Mouse (Mus musculus): ENCODE measurements at regions not wholly inside any gene's neighbourhood (a gene's known extent, or its start where the extent isn't known, plus 50 kb on each side); places are given as distances from the start of the nearest gene placed in this dataset.

DNA sequence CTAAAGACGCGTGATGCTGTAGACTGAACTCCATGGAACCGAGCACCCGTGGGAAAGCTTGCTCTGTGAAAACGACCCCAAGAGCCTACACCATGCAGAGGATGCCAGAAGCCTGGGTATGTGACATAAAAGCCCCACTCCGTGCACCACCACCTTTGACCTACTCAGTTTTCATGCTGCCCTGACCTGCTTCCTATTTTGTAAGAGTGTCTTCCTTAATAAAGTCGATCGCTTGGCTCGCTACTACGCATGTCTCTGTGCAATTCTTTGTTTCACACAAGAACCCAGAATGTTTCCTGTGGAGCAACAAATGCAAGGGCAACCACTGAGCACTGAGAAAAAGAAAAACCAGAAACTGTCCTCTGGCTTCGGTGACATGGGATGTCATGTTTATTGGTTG, 60.5 kb downstream of the Sec61b start:
- no peak for DNase-seq (ENCODE audit: low spot score in 2 of 2)

DNA sequence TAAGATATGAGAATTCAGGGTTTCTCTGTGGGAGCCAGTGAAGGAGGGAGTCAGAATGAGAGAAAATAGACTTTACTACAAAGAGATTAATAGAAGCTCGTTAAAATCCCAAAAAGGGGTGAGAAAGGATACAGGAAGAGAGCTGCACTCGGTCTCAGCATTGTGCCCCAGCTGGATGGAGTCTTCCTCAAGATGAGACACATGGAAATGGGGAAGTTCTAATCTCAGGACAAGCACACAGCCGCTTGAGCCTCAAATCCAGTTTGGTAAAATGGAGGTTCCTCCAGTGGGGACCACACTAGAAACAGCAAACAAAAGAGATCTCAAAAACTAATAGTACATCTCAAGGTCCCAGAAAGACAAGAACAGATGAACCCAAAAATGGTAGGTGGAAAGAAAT, 93.2 kb downstream of the Sec61b start:
- DNase-seq (ENCODE audit: low spot score in 2 of 2) = no peak

DNA sequence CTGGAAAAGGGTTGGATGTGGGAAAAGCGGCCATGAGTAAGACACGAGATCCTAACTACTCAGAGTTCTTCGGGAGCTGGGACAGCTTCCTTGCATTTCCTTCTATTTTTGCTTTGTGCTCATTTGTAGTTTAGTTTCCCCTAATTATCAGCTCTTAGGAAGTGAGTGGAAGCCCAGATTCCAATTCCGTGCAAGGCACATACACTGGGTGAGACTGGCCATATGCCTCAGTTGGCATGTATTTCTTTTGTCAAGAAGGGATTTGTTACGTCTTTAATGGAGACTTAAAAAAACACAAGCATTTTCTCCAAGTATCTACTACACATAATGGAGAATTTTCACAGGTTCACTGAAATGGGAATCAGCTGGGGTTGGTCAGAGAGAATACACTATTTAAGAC, 96.4 kb downstream of the Sec61b start:
- DNase-seq (ENCODE audit: low spot score in 2 of 2) = no peak

DNA sequence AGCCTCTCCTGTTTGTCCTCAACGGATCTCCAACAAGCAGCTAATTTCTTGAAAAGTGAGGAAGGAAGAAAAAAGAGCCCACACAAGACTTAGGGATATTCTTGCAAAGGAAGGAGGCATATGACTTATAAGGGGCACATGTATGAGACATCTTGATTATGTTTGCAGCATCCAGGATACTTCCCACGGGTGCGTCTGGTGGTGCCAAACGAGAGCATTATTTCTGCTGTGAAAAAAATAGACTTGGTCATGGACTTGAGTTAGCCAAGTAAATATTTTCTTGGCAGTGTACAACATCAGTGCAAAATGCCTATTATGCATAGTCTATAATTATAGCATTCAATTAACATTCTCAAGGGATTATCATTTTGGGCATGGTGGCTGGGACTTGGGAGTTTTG, 101.6 kb downstream of the Sec61b start:
- no peak for DNase-seq (ENCODE audit: low spot score in 2 of 2)

DNA sequence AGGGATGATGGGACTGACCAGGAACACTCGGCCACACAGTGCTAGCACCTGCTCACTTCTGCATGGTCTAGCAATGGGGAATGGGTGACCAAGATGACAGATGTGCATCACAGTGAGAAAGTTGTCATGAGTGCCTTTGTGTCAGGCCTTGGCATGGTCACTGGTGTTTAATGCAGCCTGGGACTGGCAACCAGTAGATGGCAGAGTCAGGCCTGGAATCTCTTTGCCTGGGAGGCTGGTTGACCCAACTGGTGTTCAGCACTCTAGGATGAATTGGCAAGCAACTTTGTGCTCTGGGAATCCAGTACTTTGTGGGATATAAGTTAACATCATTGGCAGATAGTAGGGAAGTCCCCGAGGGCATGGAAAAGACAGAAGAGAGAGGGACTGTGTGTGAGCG, 103.0 kb downstream of the Sec61b start:
- DNase-seq (ENCODE audit: low spot score in 2 of 2) = no peak

DNA sequence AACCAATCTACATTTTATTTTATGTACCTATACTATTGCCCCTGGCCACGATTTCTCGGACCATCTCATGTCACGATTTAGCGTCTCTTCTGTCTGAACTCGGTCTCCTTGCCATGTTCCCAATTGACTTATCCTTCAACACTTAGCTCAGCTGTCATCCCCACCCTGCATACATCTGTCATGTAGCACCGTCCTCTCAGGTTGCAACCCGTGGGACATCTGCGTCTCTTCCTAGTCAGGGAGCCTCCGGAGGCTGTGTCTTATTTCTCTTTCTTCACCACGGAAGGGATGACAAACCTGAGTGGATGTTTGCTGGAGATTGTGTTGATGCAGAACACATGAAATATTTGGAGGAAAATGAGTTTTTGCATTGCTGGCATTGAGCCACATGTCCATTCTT, 104.2 kb downstream of the Sec61b start:
- no peak for DNase-seq (ENCODE audit: low spot score in 2 of 2)

DNA sequence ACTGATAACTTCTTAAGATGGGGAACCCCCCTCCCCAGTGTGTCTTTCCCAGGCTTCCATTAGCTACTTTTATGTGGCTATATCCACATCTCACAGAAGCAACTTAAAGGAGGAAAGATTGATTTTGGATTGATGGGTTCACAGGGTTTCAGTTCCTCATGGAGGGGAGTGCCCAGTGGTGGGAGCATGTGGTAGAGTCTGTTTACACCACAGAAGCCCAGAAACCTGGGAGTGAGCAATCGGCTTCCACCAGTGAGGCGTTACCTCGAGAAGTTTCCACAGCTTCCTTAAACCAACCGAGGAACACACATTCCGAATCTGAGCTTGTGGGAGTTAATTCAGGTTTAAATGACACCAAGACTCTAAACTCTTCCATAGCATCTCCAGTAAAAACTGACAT, 106.1 kb downstream of the Sec61b start:
- no peak for DNase-seq (ENCODE audit: low spot score in 2 of 2)

DNA sequence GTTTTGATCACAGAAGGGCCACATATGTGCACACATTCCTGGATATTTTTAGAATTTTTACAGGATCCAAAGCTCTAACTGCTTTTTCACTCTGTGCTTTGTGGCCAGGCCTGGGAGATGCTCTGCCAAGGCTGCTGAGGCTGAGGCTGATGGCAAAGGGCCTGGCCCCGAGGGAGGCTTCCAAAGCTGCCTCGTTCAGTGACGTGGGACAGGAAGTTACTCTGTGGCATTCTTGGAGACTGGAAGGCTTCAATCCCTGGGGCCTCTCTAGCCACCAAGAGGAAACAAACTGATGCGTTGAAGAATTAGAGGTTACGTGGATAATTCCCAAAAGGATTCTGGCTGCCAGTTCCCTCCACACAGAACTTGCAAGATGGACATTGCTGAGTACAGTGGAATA, 112.8 kb downstream of the Sec61b start:
- DNase-seq (ENCODE audit: low spot score in 2 of 2) = no peak

DNA sequence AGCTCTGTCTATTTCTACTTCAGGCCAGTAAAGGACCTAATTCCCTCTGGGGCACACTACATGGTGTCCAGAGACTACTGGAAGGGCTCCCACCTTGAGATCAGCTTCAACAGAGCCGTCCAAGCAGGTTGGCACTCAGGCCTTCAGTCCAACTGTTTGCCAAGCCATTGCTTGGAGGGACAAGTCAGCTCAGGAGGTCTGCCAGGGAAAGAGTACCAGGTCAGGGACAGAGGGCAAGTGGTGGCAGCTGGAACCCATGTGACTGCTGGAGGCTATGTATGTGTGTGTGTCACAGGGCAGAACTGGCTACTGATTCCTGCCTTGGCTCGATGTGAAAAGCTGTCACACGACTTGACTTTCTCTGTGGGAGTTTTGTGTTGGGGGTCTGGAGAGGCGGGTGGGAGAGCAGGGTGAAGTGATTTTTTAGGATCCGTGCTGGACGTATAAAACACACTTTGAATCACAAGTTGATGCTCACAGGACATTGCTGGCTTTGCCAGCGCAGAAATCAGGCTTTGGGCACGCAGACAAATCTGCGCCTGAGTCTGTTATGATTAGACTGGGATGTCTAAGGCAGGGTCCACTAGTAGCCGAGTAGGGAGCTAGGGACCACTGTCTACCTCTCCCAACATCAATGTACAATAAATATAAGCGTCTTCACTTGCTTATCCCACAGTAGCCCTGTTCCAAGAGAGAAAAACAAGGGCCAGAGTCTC, 118.0 kb downstream of the Sec61b start:
- DNase-seq (ENCODE audit: low spot score in 2 of 2) = no peak

DNA sequence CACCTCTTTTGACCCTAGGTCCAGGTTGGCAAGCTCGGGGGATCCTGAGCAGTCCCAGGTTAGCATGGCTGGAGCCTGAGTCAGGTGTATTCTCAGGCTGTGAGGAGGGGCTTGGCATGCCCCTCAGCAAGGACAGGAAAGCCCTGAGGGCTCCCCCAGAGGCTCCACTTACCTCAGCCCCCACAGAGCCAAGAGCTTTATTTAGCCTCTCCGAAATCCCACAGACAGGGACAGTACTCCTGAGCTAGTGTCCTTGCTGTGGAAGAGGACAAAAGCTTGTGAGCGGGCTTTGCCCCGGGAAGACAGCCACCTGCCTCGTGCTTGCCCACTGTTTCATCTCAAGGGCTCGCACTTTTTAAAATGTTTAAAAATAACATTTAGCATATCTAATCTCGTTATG, 118.7 kb downstream of the Sec61b start:
- DNase-seq (ENCODE audit: low spot score in 2 of 2) = no peak

DNA sequence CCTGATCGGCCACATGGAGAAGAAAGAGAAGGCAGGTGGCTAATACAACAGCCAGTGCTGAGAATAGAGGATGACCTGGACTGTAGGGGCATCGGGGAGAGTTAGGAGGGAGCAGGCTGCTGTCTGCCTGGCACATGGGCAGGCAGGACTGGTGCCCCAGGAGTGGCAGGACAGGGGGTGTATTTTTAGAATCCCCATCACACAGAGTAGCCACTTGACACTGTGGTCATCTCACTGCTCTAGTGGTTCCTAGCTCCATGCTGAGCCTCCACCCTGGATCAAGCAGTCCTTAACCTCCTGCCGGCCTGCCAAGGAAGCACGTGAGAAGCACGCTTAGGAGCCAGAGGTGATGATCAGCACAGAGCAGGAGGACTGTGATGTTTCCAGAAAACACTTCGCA, 119.7 kb downstream of the Sec61b start:
- DNase-seq (ENCODE audit: low spot score in 2 of 2) = no peak

DNA sequence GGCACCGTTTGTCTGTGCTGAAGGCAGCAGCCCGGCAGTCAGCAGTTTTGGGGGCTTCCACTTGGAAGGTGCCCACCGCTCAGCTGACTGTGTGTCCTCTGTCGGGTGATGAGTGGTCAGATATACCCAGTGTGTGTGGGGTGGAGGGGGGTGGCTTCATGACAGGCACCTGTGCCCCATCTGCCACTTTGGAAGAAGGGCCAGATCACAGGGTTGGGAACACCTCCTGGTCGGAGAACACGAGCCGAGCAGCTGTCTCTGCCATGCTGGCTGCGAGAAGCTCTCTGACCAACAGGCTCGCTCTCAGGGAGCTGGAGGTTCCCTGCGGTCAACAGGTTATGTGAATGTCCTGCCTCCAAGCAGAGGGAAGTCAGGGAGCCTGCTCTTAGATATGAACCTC, 121.4 kb downstream of the Sec61b start:
- DNase-seq (ENCODE audit: low spot score in 2 of 2) = no peak

DNA sequence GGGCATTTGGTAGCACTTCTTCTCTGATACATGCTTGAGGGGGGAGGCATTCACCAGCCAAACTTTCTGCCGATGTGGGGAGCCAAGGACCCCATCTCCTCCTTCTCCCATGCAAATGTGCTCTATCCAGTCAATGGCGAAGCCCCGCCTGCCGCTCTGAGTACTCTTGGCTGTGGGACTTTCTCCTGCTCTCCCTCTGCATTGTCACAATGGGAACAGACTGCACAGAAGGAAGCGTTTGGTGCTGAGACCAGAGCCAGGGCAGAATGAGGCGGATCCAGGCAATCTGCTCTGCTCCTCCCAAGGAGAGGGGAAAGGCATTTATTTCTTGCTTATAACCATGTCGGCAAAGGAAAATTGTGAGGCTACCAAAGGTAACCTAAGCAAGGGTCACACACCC, 123.1 kb downstream of the Sec61b start:
- DNase-seq (ENCODE audit: low spot score in 2 of 2) = no peak

DNA sequence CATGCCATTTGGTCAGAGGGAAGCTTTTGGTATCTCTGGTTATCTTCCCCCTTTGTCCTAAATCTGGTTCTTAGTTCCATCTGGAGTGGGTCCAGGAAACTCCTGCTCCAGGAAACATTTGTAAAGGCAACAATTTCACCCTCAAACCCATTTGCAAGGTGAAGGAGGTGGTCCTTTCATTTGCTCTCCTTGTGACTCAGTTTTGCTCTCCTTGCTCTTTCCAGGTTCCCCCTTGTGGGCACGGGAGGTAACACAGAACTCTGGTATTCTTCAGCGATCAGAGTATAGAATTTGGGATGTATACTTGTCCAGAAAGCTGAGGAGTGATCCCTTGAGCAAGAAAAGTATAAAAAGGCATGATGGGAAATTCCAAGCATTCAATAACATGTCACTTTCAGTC, 123.8 kb downstream of the Sec61b start:
- no peak for DNase-seq (ENCODE audit: low spot score in 2 of 2)

DNA sequence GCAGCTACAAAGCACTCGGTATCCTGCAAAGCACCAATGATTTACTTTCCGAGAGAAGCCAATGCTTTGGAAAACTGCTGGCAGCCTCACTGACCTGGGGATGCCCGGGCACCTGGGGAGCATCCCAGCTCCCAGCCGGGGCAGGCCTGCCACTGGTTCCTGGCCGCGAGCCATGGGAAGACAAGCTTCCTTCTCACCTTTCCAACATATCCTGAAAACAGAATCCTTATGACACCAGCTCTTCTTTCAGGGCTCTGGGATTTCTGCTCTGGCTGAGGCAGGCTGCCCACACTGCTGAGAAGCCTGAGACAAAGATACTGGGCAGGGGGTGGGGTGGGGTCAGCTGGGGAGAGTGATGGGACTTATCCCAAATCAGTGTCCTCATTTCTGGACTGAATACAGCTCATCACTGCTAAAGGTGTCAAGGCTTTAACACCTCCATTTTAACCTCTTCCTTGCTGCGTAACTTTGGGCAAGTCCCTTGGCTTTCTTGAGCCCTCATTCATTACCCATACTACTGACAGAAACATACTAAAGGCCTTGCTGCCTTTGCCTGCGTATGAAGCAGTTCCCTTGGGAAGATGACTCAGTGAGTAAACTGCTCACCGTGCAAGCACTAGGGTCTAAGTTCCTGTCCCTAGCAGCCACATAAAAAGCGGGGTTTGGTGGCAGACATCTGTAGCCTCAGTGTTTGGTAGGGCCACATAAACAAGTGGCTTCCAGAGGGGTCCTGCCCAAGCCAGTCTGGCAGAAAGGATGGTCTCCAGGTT, 127.0 kb downstream of the Sec61b start:
- DNase-seq (ENCODE audit: low spot score in 2 of 2) = no peak

DNA sequence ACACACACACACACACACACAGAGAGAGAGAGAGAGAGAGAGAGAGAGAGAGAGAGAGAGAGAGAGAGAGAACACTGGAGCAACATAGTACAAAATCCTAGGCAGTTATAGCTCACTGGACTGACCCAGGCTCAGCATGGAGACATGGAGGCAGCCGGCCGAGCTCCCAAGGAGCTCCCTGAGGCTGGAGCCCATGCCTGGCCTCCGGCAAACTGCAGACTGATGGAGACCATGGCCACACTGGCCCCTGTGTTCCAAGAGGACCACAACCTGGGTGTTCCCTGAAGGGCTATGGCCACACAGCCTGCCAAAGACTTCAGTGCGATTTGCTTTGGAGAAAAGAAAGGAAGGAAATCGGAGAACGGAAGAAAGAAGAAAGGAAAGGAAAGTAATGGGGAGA, 128.9 kb downstream of the Sec61b start:
- DNase-seq (ENCODE audit: low spot score in 2 of 2) = no peak

DNA sequence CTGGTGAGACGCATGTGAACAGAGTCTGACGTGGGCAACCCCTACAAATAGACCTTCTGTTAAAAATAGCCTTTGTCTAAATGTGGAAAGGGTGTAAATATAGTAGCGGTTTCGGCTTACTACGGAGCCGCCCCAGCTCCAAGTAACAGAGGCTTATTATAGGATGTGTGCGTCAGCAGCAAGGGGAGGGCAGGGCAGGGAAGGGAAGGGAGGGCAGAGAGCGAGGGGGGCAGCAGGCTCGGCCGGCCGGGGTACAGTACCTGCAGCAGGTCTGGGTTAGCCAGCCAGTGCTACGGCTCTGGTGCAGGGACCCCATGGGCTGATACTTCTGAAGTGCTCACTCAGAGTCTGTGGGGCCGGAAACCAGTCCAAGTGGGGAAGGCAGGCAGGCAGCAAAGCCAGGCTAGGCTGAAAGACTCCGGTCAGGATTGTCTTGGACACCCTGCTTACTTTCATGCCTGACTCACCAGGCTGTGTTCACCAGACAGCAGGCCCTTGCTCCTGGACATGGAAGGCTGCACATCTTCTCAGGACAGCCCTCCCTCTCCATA, 129.5 kb downstream of the Sec61b start:
- DNase-seq (ENCODE audit: low spot score in 2 of 2) = peak in 1 of 2 experiments; percentile 2

DNA sequence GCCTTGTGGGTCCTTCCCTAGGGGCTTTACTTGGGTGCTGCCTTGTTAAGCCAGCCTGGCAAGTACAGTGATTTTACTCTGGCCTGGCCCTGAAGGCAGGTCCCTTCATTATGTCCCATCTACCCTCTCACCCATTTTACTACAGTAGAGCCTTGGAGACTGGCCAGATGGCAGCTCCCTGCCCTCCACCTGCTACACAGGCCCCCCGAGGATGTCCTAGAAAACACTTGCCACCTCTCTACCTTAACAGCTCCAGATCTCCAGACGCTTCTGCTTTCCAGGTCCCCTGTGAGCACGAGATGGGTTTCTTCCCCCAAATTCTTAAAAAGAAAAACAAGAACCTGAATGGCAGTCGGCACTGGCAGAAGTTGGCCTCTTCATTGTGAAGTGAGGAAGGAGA, 131.2 kb downstream of the Sec61b start:
- DNase-seq (ENCODE audit: low spot score in 2 of 2) = no peak

DNA sequence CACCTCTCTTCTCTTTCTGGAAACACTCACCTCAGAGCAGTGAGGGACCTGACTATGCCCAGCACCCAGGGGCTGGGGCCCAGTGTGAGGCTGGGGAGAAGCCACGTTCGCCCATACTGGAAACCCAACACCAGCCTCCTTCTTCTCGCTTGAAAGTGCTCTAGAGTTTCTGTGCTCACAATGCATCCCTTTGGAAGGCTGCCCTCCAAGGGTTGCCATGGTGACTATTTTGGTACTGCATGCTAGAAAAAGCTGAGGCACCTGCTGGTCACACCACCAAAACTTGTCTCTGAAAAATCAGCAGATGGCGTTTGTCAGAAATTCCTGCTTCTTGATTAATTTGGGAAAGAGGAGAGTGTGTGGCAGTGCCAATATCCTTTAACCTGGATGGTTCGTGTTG, 134.2 kb downstream of the Sec61b start:
- DNase-seq (ENCODE audit: low spot score in 2 of 2) = no peak

DNA sequence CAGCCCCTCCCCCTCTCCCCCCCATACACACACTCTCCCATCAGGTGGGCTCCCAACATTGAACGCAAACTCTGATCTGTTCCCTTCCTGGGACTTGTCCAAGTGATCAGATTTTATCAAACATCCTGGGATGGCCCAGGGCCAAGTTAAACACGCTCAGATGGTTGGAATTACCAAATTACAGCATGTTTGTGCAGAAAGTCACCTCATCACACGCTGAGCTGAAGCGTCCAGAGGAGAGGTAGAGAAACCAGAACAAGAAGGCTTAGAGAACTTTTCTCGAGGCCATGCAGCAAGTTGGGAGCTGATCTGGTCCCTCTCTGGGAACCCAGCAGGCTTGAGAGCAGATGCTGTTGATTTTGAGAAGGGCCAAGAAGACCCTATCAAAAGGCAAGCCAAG, 136.5 kb downstream of the Sec61b start:
- no peak for DNase-seq (ENCODE audit: low spot score in 2 of 2)

DNA sequence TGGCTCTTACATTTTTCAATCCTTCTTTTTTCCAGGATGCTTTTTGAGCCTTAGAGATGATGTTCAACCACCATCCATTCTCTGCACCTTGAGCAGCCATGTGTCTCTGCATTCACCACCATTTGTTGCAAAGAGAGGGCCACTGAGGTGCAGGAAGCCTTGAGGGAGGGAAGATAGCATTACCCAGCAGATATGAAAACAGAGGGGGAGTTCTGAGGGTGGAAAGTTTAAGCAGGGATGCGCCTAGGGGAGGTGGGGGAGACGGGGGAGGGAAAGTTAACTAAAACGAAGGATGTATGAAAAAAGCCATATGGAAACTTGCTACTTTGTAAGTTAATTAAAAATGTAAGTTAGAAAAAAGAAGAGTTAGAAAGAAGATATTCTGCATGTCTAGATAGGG, 142.1 kb downstream of the Sec61b start:
- no peak for DNase-seq (ENCODE audit: low spot score in 2 of 2)

DNA sequence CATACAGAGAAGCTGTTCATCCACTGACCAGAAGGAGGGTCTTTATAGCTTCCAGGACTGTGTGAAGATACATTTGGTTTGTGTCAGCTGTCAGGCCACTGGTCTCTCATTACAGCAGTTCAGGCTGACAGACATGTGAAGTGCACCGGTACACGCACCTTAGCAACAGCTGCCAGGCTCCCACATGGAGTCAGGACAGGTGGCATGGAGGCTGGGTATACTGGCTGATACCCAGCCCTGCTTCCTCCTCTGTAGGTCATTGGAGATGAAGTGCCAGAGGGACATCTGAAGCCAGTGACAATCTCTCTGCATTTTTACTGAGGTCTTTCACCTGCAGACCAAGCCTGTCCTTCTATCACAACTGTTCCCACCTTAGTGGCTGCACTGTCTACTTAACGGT, 146.2 kb downstream of the Sec61b start:
- DNase-seq (ENCODE audit: low spot score in 2 of 2) = no peak
